Mouse (Mus musculus): ENCODE data around the gene Cfc1. TPM values are rescaled to one million over a fixed set of nuclear protein-coding genes. Genes with fewer than 3 reads are reported as not detected.
A peak's percentile ranks its signal among the peaks of the same experiment; 100 is the strongest.
"Not testable (repeated sequence)": the region's sequence is repeated elsewhere in the genome, so short reads cannot be mapped to it uniquely, and the experiment has no call there.

The Cfc1 gene
- polyA plus RNA-seq (2016; fragmentation: Nextera tagmentation; extraction: Ambion mirVana): not detected in 2 replicates

GRCm38 (mm10) chr1:34535043-34535698 lies at the start of gene Cfc1:
Cfc1 (plus strand) TSS chr1:34535648.
- not testable (repeated sequence) for H3K27ac ChIP-seq; H3K4me3 ChIP-seq; H3K36me3 ChIP-seq; H3K4me2 ChIP-seq; H3K4me1 ChIP-seq; H3K9me3 ChIP-seq (replicated peaks); H3K9ac ChIP-seq; ATAC-seq
- peaks cover 37% of the 10 kb centered on the region for H3K27me3 ChIP-seq (replicated peaks)
- 9% methylated on average over 7 of the region's 7 CpGs for WGBS (ENCODE audit: insufficient replicate concordance)

- WGBS (ENCODE audit: insufficient replicate concordance): 70% methylated on average over 3 of the region's 3 CpGs
- H3K4me2 ChIP-seq: no peak overlapping the region
- H3K27ac ChIP-seq: no peak overlapping the region
- peaks cover 20% of the 10 kb centered on the region for H3K4me1 ChIP-seq
- H3K9me3 ChIP-seq (replicated peaks): no peaks in the 10 kb centered on the region
- no peak for ATAC-seq
- H3K36me3 ChIP-seq: no peaks in the 10 kb centered on the region
- no peaks in the 10 kb centered on the region; the same call in 1 of the 2 replicates for H3K27me3 ChIP-seq (replicated peaks)
- H3K4me3 ChIP-seq: no peak overlapping the region
- H3K9ac ChIP-seq: no peak overlapping the region
These were observed 48.1 kb upstream of the Cfc1 start for GRCm38 (mm10) chr1:34487383-34487782.

GRCm38 (mm10) chr1:34489852-34490541 lies 45.5 kb upstream of the Cfc1 start:
- Histone ChIP-seq H3K27me3 (replicated peaks) (no peaks in the 10 kb centered on the region; the same call in 1 of the 2 replicates), H3K36me3 (no peaks in the 10 kb centered on the region), H3K4me1 (peaks cover 17% of the 10 kb centered on the region), H3K27ac (0 out of 2 replicates have a peak overlapping the region, but pooled peaks have one; percentile 27), H3K9me3 (replicated peaks) (no peaks in the 10 kb centered on the region), H3K4me2 (no peak overlapping the region), H3K9ac (no peak overlapping the region), H3K4me3 (no peak overlapping the region)
- 42% methylated on average over 6 of the region's 6 CpGs for WGBS (ENCODE audit: insufficient replicate concordance)
- peak; percentile 46; the same call in 1 of the 2 replicates for ATAC-seq

- no peak overlapping the region for H3K27ac ChIP-seq
- 50% methylated on average over 4 of the region's 4 CpGs for WGBS (ENCODE audit: insufficient replicate concordance)
- no peak overlapping the region for H3K4me2 ChIP-seq
- peaks cover 6% of the 10 kb centered on the region; the same call in 1 of the 2 replicates for H3K4me1 ChIP-seq
- no peak overlapping the region for H3K4me3 ChIP-seq
- no peak overlapping the region for H3K9ac ChIP-seq
- H3K27me3 ChIP-seq (replicated peaks): no peaks in the 10 kb centered on the region
- H3K9me3 ChIP-seq (replicated peaks): no peaks in the 10 kb centered on the region
- no peak for ATAC-seq
- no peaks in the 10 kb centered on the region for H3K36me3 ChIP-seq
These were observed 44.0 kb upstream of the Cfc1 start for GRCm38 (mm10) chr1:34491480-34491879.

GRCm38 (mm10) chr1:34502991-34503390 lies 32.5 kb upstream of the Cfc1 start:
- H3K4me1 ChIP-seq: no peaks in the 10 kb centered on the region
- no peak overlapping the region for H3K4me3 ChIP-seq
- H3K27ac ChIP-seq: no peak overlapping the region
- H3K4me2 ChIP-seq: no peak overlapping the region
- no peak overlapping the region for H3K9ac ChIP-seq
- ATAC-seq: no peak
- H3K27me3 ChIP-seq (replicated peaks): no peaks in the 10 kb centered on the region
- no peaks in the 10 kb centered on the region for H3K9me3 ChIP-seq (replicated peaks)
- no peaks in the 10 kb centered on the region for H3K36me3 ChIP-seq
- WGBS (ENCODE audit: insufficient replicate concordance): 66% methylated on average over 3 of the region's 3 CpGs

GRCm38 (mm10) chr1:34505307-34505706 lies 30.1 kb upstream of the Cfc1 start:
- Histone ChIP-seq H3K27me3 (replicated peaks) (no peaks in the 10 kb centered on the region), H3K4me3 (no peak overlapping the region), H3K9ac (no peak overlapping the region), H3K36me3 (no peaks in the 10 kb centered on the region), H3K9me3 (replicated peaks) (no peaks in the 10 kb centered on the region), H3K4me1 (peaks cover 3% of the 10 kb centered on the region; the same call in 1 of the 2 replicates), H3K27ac (no peak overlapping the region), H3K4me2 (no peak overlapping the region)
- ATAC-seq: no peak
- WGBS (ENCODE audit: insufficient replicate concordance): 61% methylated on average over 7 of the region's 7 CpGs

GRCm38 (mm10) chr1:34505970-34506551 lies 29.4 kb upstream of the Cfc1 start:
- no peaks in the 10 kb centered on the region for H3K9me3 ChIP-seq (replicated peaks)
- 47% methylated on average over 4 of the region's 4 CpGs for WGBS (ENCODE audit: insufficient replicate concordance)
- H3K27ac ChIP-seq: no peak overlapping the region
- no peak overlapping the region for H3K9ac ChIP-seq
- H3K27me3 ChIP-seq (replicated peaks): no peaks in the 10 kb centered on the region
- no peak overlapping the region for H3K4me3 ChIP-seq
- peaks cover 8% of the 10 kb centered on the region for H3K4me1 ChIP-seq
- H3K36me3 ChIP-seq: no peaks in the 10 kb centered on the region
- no peak for ATAC-seq
- H3K4me2 ChIP-seq: no peak overlapping the region

GRCm38 (mm10) chr1:34507986-34508385 lies 27.5 kb upstream of the Cfc1 start:
- ATAC-seq: no peak
- Histone ChIP-seq H3K4me1 (peaks cover 8% of the 10 kb centered on the region), H3K27ac (no peak overlapping the region), H3K9ac (no peak overlapping the region), H3K4me3 (no peak overlapping the region), H3K27me3 (replicated peaks) (no peaks in the 10 kb centered on the region), H3K9me3 (replicated peaks) (no peaks in the 10 kb centered on the region), H3K4me2 (no peak overlapping the region), H3K36me3 (no peaks in the 10 kb centered on the region)
- WGBS (ENCODE audit: insufficient replicate concordance): 81% methylated on average over 3 of the region's 3 CpGs

GRCm38 (mm10) chr1:34510575-34510981 lies 24.9 kb upstream of the Cfc1 start:
- H3K9ac ChIP-seq: no peak overlapping the region
- ATAC-seq: peak; percentile 22; the same call in 1 of the 2 replicates
- H3K4me3 ChIP-seq: peak overlapping the region; percentile 23; the same call in 1 of the 2 replicates
- no peak overlapping the region for H3K27ac ChIP-seq
- peak overlapping the region; percentile 52 for H3K4me2 ChIP-seq
- H3K4me1 ChIP-seq: peaks cover 8% of the 10 kb centered on the region
- H3K36me3 ChIP-seq: no peaks in the 10 kb centered on the region
- 5% methylated on average over 7 of the region's 7 CpGs for WGBS (ENCODE audit: insufficient replicate concordance)
- no peaks in the 10 kb centered on the region for H3K27me3 ChIP-seq (replicated peaks)
- no peaks in the 10 kb centered on the region for H3K9me3 ChIP-seq (replicated peaks)

- no peaks in the 10 kb centered on the region for H3K36me3 ChIP-seq
- no peak overlapping the region for H3K27ac ChIP-seq
- 1% methylated on average over 3 of the region's 3 CpGs for WGBS (ENCODE audit: insufficient replicate concordance)
- no peaks in the 10 kb centered on the region for H3K9me3 ChIP-seq (replicated peaks)
- ATAC-seq: peak; percentile 44
- H3K4me1 ChIP-seq: peaks cover 8% of the 10 kb centered on the region
- no peaks in the 10 kb centered on the region for H3K27me3 ChIP-seq (replicated peaks)
- no peak overlapping the region for H3K4me3 ChIP-seq
- peak overlapping the region; percentile 52 for H3K4me2 ChIP-seq
- H3K9ac ChIP-seq: no peak overlapping the region
These were observed 24.4 kb upstream of the Cfc1 start for GRCm38 (mm10) chr1:34511027-34511426.

GRCm38 (mm10) chr1:34513068-34513467 lies 22.4 kb upstream of the Cfc1 start:
- WGBS (ENCODE audit: insufficient replicate concordance): 62% methylated on average over 4 of the region's 4 CpGs
- no peaks in the 10 kb centered on the region for H3K36me3 ChIP-seq
- H3K4me1 ChIP-seq: peaks cover 8% of the 10 kb centered on the region
- H3K27me3 ChIP-seq (replicated peaks): no peaks in the 10 kb centered on the region
- H3K4me2 ChIP-seq: no peak overlapping the region
- no peak overlapping the region for H3K4me3 ChIP-seq
- no peak for ATAC-seq
- H3K9ac ChIP-seq: no peak overlapping the region
- H3K9me3 ChIP-seq (replicated peaks): no peaks in the 10 kb centered on the region
- no peak overlapping the region for H3K27ac ChIP-seq

GRCm38 (mm10) chr1:34516595-34516994 lies 18.9 kb upstream of the Cfc1 start:
- Histone ChIP-seq H3K9ac (no peak overlapping the region), H3K4me3 (no peak overlapping the region), H3K9me3 (replicated peaks) (no peaks in the 10 kb centered on the region), H3K27ac (no peak overlapping the region), H3K4me2 (no peak overlapping the region), H3K4me1 (no peaks in the 10 kb centered on the region), H3K36me3 (no peaks in the 10 kb centered on the region), H3K27me3 (replicated peaks) (no peaks in the 10 kb centered on the region)
- no peak for ATAC-seq
- WGBS (ENCODE audit: insufficient replicate concordance): 27% methylated on average over 5 of the region's 5 CpGs
